Mouse (Mus musculus): ENCODE data around the gene 1700025G04Rik. TPM values are rescaled to one million over a fixed set of nuclear protein-coding genes. Genes with fewer than 3 reads are reported as not detected.

Gene 1700025G04Rik
- total and polyA plus RNA-seq, 2 experiments from 2014 or later: 25.5 to 43.2 TPM

GRCm38 (mm10) chr1:151872971-151873370 lies 217.0 kb downstream of the 1700025G04Rik start:
- H3K4me3 ChIP-seq (ENCODE audit: low read depth, low read length): no peak overlapping the region
- TF ChIP-seq CTCF (IDR thresholded peaks at IDR 0.05; ENCODE audit: low read depth): no peak
- WGBS: 88% methylated on average over 5 of the region's 5 CpGs
- H3K27me3 ChIP-seq (ENCODE audit: insufficient read depth, low read length): no peaks in the 10 kb centered on the region
- no peaks in the 10 kb centered on the region for H3K36me3 ChIP-seq (ENCODE audit: insufficient read depth)
- no peaks in the 10 kb centered on the region for H3K9me3 ChIP-seq (ENCODE audit: low read length)
- ATAC-seq (no peak), DNase-seq (no peak)
- no peak overlapping the region for H3K9ac ChIP-seq
- 0 out of 2 replicates have a peak, but pooled peaks cover 3% of the 10 kb centered on the region for H3K4me1 ChIP-seq (ENCODE audit: insufficient read depth)
- no peak overlapping the region for H3K27ac ChIP-seq (ENCODE audit: low read depth, low read length)
- no peak overlapping the region for H3K4me2 ChIP-seq (ENCODE audit: low read depth)

- no peak for DNase-seq
- H3K27me3 ChIP-seq (ENCODE audit: insufficient read depth, low read length): no peaks in the 10 kb centered on the region
- TF ChIP-seq CTCF (IDR thresholded peaks at IDR 0.05; ENCODE audit: low read depth): no peak
- H3K36me3 ChIP-seq (ENCODE audit: insufficient read depth): no peaks in the 10 kb centered on the region
- no peaks in the 10 kb centered on the region for H3K9me3 ChIP-seq (ENCODE audit: low read length)
- H3K9ac ChIP-seq: no peak overlapping the region
- H3K4me3 ChIP-seq (ENCODE audit: low read depth, low read length): no peak overlapping the region
- H3K27ac ChIP-seq (ENCODE audit: low read depth, low read length): no peak overlapping the region
- H3K4me1 ChIP-seq (ENCODE audit: insufficient read depth): no peaks in the 10 kb centered on the region
- no peak for ATAC-seq
- H3K4me2 ChIP-seq (ENCODE audit: low read depth): no peak overlapping the region
- WGBS: 94% methylated on average over 6 of the region's 6 CpGs
Measured at GRCm38 (mm10) chr1:151864326-151864725, 225.6 kb downstream of the 1700025G04Rik start.

GRCm38 (mm10) chr1:151863797-151864147 lies 226.2 kb downstream of the 1700025G04Rik start:
- H3K36me3 ChIP-seq (ENCODE audit: insufficient read depth): no peaks in the 10 kb centered on the region
- DNase-seq (no peak), ATAC-seq (peak; percentile 47)
- no peaks in the 10 kb centered on the region for H3K4me1 ChIP-seq (ENCODE audit: insufficient read depth)
- no peak for TF ChIP-seq CTCF (IDR thresholded peaks at IDR 0.05; ENCODE audit: low read depth)
- H3K4me3 ChIP-seq (ENCODE audit: low read depth, low read length): no peak overlapping the region
- H3K27ac ChIP-seq (ENCODE audit: low read depth, low read length): no peak overlapping the region
- 72% methylated on average over 12 of the region's 12 CpGs for WGBS
- H3K9ac ChIP-seq: no peak overlapping the region
- H3K9me3 ChIP-seq (ENCODE audit: low read length): no peaks in the 10 kb centered on the region
- no peak overlapping the region for H3K4me2 ChIP-seq (ENCODE audit: low read depth)
- no peaks in the 10 kb centered on the region for H3K27me3 ChIP-seq (ENCODE audit: insufficient read depth, low read length)

- Histone ChIP-seq H3K4me3 (ENCODE audit: low read depth, low read length) (no peak overlapping the region), H3K36me3 (ENCODE audit: insufficient read depth) (no peaks in the 10 kb centered on the region), H3K9me3 (ENCODE audit: low read length) (no peaks in the 10 kb centered on the region), H3K27me3 (ENCODE audit: insufficient read depth, low read length) (no peaks in the 10 kb centered on the region), H3K27ac (ENCODE audit: low read depth, low read length) (no peak overlapping the region), H3K4me1 (ENCODE audit: insufficient read depth) (no peaks in the 10 kb centered on the region), H3K9ac (no peak overlapping the region), H3K4me2 (ENCODE audit: low read depth) (no peak overlapping the region)
- no peak for TF ChIP-seq CTCF (IDR thresholded peaks at IDR 0.05; ENCODE audit: low read depth)
- DNase-seq: no peak
- WGBS: 78% methylated on average over 17 of the region's 17 CpGs
- no peak for ATAC-seq
Measured at GRCm38 (mm10) chr1:151863135-151863796, 226.7 kb downstream of the 1700025G04Rik start.

GRCm38 (mm10) chr1:151862109-151862508 lies 227.8 kb downstream of the 1700025G04Rik start:
- H3K4me3 ChIP-seq (ENCODE audit: low read depth, low read length): no peak overlapping the region
- no peak overlapping the region for H3K4me2 ChIP-seq (ENCODE audit: low read depth)
- H3K9ac ChIP-seq: no peak overlapping the region
- H3K27me3 ChIP-seq (ENCODE audit: insufficient read depth, low read length): no peaks in the 10 kb centered on the region
- DNase-seq (no peak), ATAC-seq (no peak)
- 84% methylated on average over 8 of the region's 8 CpGs for WGBS
- no peaks in the 10 kb centered on the region for H3K36me3 ChIP-seq (ENCODE audit: insufficient read depth)
- H3K4me1 ChIP-seq (ENCODE audit: insufficient read depth): no peaks in the 10 kb centered on the region
- TF ChIP-seq CTCF (IDR thresholded peaks at IDR 0.05; ENCODE audit: low read depth): no peak
- H3K27ac ChIP-seq (ENCODE audit: low read depth, low read length): no peak overlapping the region
- H3K9me3 ChIP-seq (ENCODE audit: low read length): no peaks in the 10 kb centered on the region

GRCm38 (mm10) chr1:151861334-151861995 lies 228.5 kb downstream of the 1700025G04Rik start:
- Histone ChIP-seq H3K27ac (ENCODE audit: low read depth, low read length) (no peak overlapping the region), H3K36me3 (ENCODE audit: insufficient read depth) (no peaks in the 10 kb centered on the region), H3K9ac (no peak overlapping the region), H3K4me2 (ENCODE audit: low read depth) (no peak overlapping the region), H3K4me3 (ENCODE audit: low read depth, low read length) (no peak overlapping the region), H3K27me3 (ENCODE audit: insufficient read depth, low read length) (no peaks in the 10 kb centered on the region), H3K4me1 (ENCODE audit: insufficient read depth) (no peaks in the 10 kb centered on the region), H3K9me3 (ENCODE audit: low read length) (no peaks in the 10 kb centered on the region)
- no peak for TF ChIP-seq CTCF (IDR thresholded peaks at IDR 0.05; ENCODE audit: low read depth)
- ATAC-seq (no peak), DNase-seq (no peak)
- 66% methylated on average over 20 of the region's 20 CpGs for WGBS

GRCm38 (mm10) chr1:151858474-151858873 lies 231.5 kb downstream of the 1700025G04Rik start:
- Histone ChIP-seq H3K9me3 (ENCODE audit: low read length) (no peaks in the 10 kb centered on the region), H3K27me3 (ENCODE audit: insufficient read depth, low read length) (no peaks in the 10 kb centered on the region), H3K9ac (no peak overlapping the region), H3K36me3 (ENCODE audit: insufficient read depth) (no peaks in the 10 kb centered on the region), H3K27ac (ENCODE audit: low read depth, low read length) (no peak overlapping the region), H3K4me3 (ENCODE audit: low read depth, low read length) (no peak overlapping the region), H3K4me2 (ENCODE audit: low read depth) (no peak overlapping the region), H3K4me1 (ENCODE audit: insufficient read depth) (no peaks in the 10 kb centered on the region)
- WGBS: 98% methylated on average over 1 of the region's 1 CpGs
- ATAC-seq (no peak), DNase-seq (no peak)
- TF ChIP-seq CTCF (IDR thresholded peaks at IDR 0.05; ENCODE audit: low read depth): no peak
